Mouse (Mus musculus): ENCODE measurements around the gene Gm20821. TPM values are rescaled to one million over a fixed set of nuclear protein-coding genes. Genes with fewer than 3 reads are reported as not detected.
"Not testable (repeated sequence)": the region's sequence is repeated elsewhere in the genome, so short reads cannot be mapped to it uniquely, and the experiment has no call there.

Gene Gm20821
- not detected in 2 replicates for polyA plus RNA-seq (2014; fragmentation: Nextera tagmentation; extraction: Ambion mirVana)

- not testable (repeated sequence) for H3K27ac ChIP-seq (ENCODE audit: low read depth, low read length); H3K4me2 ChIP-seq; ATAC-seq (replicated peaks; ENCODE audit: low FRiP score); H3K27me3 ChIP-seq (replicated peaks; ENCODE audit: control insufficient read depth, insufficient read depth, low read length); H3K9ac ChIP-seq (ENCODE audit: low read depth, low read length); DNase-seq (ENCODE audit: low spot score); H3K4me1 ChIP-seq (replicated peaks; ENCODE audit: control insufficient read depth, insufficient read depth, low read length); H3K36me3 ChIP-seq (ENCODE audit: control insufficient read depth, insufficient read depth, low read length); H3K9me3 ChIP-seq (ENCODE audit: control insufficient read depth, low read length); H3K4me3 ChIP-seq (ENCODE audit: low read depth, low read length)
- WGBS: 28% methylated on average over 2 of the region's 2 CpGs
Observed at GRCm38 (mm10) chrY:9781504-9781903, at the start of gene Gm20821. Gm20821 (plus strand) TSS chrY:9781804.
